Mouse (Mus musculus) adipose tissue, adult 10 weeks (tissue): Measurements from ENCODE around the gene Gm6309. TPM values are rescaled to one million over a fixed set of nuclear protein-coding genes. Genes with fewer than 3 reads are reported as not detected.

Experiments
- polyA plus RNA-seq: library from polyadenylated mRNA; stranded (reverse); fragments of 350-450 nt; fragmentation: Illumina TruSeq; extraction: RNeasy Lipid Tissue Mini Kit (QIAGEN cat#74804); gene quantifications from one replicate; pipeline ENCODE4 v1.2.3, GENCODE M21; 2014; ENCODE audit warnings: low read depth, low replicate concordance

Gene Gm6309
- polyA plus RNA-seq: 0.34 TPM

DNA sequence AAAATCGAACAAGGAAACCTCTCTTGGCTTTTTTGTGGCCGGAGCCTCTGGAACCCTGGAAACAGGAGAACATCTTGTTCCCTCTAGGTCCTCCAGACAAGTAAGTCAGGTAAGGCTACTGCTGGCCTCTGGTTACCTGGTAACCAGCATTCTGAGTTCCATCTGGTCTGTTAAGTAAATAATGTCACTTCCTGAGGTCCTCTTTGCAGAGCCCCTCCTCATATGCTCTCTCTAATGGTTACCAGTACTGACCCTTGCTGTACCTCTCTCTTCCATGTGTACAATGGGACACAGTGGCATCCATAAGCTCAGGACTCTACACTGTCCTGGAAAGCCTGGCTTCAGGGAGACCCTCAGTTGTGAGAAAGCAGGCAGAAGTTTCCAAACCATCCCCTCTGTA lies at the start of gene Gm6309:
Gene Gm6309 (minus strand): TSS at position 101 of the 400 bp plus-strand sequence.

GRCm38 (mm10) chr5:146185204-146185603 lies 14.7 kb upstream of the Gm6309 start, which contains the start of gene 1700001J03Rik:
TSS of gene 1700001J03Rik (minus strand) at chr5:146185304.

GRCm38 (mm10) chr5:146160439-146160838 lies 10.1 kb downstream of the Gm6309 start, which contains the start of gene Gm5565:
TSS of gene Gm5565 (minus strand) at chr5:146160539.

Other genes with a start within 250 kb of the Gm6309 start
- gene Cyp3a25, start 161.1 kb downstream of the Gm6309 start, polyA plus RNA-seq: not detected
- gene Cyp3a59, start 91.5 kb downstream of the Gm6309 start, polyA plus RNA-seq: not detected
- not detected for gene Gm5565, start 10.2 kb downstream of the Gm6309 start, polyA plus RNA-seq
- 5.3 TPM for gene 1700001J03Rik, start 14.6 kb upstream of the Gm6309 start, polyA plus RNA-seq
- gene Rnf6, start 50.8 kb upstream of the Gm6309 start, polyA plus RNA-seq: 39.5 TPM
- 44.4 TPM for gene Cdk8, start 60.5 kb upstream of the Gm6309 start, polyA plus RNA-seq
- gene Wasf3, start 214.3 kb upstream of the Gm6309 start, polyA plus RNA-seq: 2.6 TPM